Mouse (Mus musculus): ENCODE results near the gene Ces1g. TPM values are rescaled to one million over a fixed set of nuclear protein-coding genes. Genes with fewer than 3 reads are reported as not detected.

Gene Ces1g
- total RNA-seq, 2 experiments from 2014 or later = not detected

Other genes starting within 250 kb of the Ces1g start
- not detected for gene Ces1c, start 206.0 kb downstream of the Ces1g start, total RNA-seq (2021)
- gene Ces1d, start 139.5 kb downstream of the Ces1g start, total RNA-seq (2021) = 1 to 10 TPM; 3.3 to 5.0 TPM
- gene Ces1e, start 107.7 kb downstream of the Ces1g start, total RNA-seq (2021) = under 1 TPM; 0.10 to 0.18 TPM
- not detected for gene Ces1f, start 57.6 kb downstream of the Ces1g start, total RNA-seq (2021)
- not detected for gene Ces1h, start 42.4 kb upstream of the Ces1g start, total RNA-seq (2021)
- gene Ces5a, start 198.5 kb upstream of the Ces1g start, total RNA-seq (2021) = 1 to 10 TPM in 1 of 2 experiments, under 1 TPM in 1; 0.24 to 1.4 TPM